Mouse (Mus musculus): ENCODE data around the gene Skap2. TPM values are rescaled to one million over a fixed set of nuclear protein-coding genes. Genes with fewer than 3 reads are reported as not detected.

The Skap2 gene
- polyA plus RNA-seq, 1 experiment, result 22.2 TPM

DNA sequence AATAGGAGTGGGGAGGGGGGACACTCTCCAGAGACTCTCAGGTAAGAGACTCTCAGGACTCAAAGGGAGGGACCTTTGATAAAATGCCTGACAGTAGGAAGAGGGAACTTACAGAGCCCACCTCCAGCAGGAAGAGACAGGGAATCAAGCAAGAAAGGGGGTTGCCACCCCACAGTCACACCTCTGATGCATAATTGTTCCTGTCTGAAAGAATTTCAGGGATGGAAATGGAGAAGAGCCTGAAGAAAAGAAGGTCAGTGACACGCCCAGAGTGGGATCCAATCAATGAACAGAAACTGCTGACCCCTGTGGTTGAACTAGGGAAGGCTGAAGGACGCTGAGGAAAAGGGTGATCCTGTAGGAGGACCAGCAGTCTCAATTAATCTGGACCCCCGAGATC lies 85.2 kb downstream of the Skap2 start:
- Histone ChIP-seq H3K4me3 (ENCODE audit: insufficient read depth, low read depth, low read length) (no peak overlapping the region), H3K4me1 (ENCODE audit: control insufficient read depth, insufficient read depth, low read length) (no peaks in the 10 kb centered on the region), H3K36me3 (ENCODE audit: control insufficient read depth, insufficient read depth, low read length) (no peaks in the 10 kb centered on the region), H3K27ac (ENCODE audit: insufficient read depth, low read depth, low read length) (no peak overlapping the region), H3K27me3 (replicated peaks; ENCODE audit: control insufficient read depth, insufficient read depth, low read length) (no peaks in the 10 kb centered on the region)
- TF ChIP-seq POLR2A (IDR thresholded peaks at IDR 0.05; ENCODE audit: low read depth, low read length) (no peak), CTCF (conservative IDR thresholded peaks at IDR 0.05; ENCODE audit: insufficient read depth, insufficient read length, low read depth, low read length) (no peak)
- 84% methylated on average over 3 of the region's 3 CpGs for WGBS
- no peak for DNase-seq

DNA sequence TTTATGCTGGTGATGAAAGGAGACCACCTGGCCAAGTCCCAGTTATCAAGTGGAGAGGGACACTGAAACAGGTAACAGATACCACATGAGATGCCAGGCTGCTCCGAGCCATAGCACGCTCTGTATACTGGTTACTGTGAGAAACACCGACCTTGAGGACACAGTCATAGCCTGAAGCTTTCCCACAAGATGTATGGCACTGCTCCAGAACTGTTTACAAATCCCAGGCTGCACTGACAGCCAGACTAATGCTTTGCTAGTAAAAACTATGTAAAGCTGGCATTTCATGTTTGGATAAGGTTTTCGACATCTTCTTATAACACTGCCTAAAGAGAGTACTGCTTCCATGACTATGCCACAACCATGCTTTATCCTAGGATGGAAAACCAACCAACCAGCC lies 90.5 kb downstream of the Skap2 start:
- no peak overlapping the region for H3K4me3 ChIP-seq (ENCODE audit: insufficient read depth, low read depth, low read length)
- DNase-seq, result no peak
- WGBS, result 82% methylated on average over 4 of the region's 4 CpGs
- no peaks in the 10 kb centered on the region for H3K27me3 ChIP-seq (replicated peaks; ENCODE audit: control insufficient read depth, insufficient read depth, low read length)
- H3K27ac ChIP-seq (ENCODE audit: insufficient read depth, low read depth, low read length), result no peak overlapping the region
- H3K36me3 ChIP-seq (ENCODE audit: control insufficient read depth, insufficient read depth, low read length), result no peaks in the 10 kb centered on the region
- H3K4me1 ChIP-seq (ENCODE audit: control insufficient read depth, insufficient read depth, low read length), result no peaks in the 10 kb centered on the region
- TF ChIP-seq POLR2A (IDR thresholded peaks at IDR 0.05; ENCODE audit: low read depth, low read length) (no peak), CTCF (conservative IDR thresholded peaks at IDR 0.05; ENCODE audit: insufficient read depth, insufficient read length, low read depth, low read length) (no peak)

DNA sequence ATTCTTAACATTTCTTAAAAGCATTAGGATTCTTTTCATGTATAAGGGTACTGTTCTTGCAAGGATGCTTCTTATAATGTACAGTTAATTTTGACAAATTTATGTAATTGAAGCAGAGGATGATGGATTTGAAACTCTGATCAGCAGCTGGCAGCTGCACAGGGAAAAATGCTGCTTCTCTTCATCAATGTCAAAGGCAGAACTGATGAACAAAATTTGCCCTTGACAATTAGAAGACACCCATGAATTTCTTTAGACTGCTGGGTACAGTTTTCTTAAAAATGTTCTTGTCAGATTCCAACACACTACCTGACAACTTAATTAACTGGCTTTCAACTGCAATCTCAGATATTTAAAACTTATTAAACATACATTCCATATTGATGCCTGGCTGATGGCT lies 103.9 kb downstream of the Skap2 start:
- no peaks in the 10 kb centered on the region for H3K36me3 ChIP-seq (ENCODE audit: control insufficient read depth, insufficient read depth, low read length)
- H3K27ac ChIP-seq (ENCODE audit: insufficient read depth, low read depth, low read length), result no peak overlapping the region
- DNase-seq, result no peak
- peaks cover 6% of the 10 kb centered on the region; the same call in 1 of the 2 replicates for H3K4me1 ChIP-seq (ENCODE audit: control insufficient read depth, insufficient read depth, low read length)
- no peak overlapping the region for H3K4me3 ChIP-seq (ENCODE audit: insufficient read depth, low read depth, low read length)
- no peak for TF ChIP-seq POLR2A (IDR thresholded peaks at IDR 0.05; ENCODE audit: low read depth, low read length)
- TF ChIP-seq CTCF (conservative IDR thresholded peaks at IDR 0.05; ENCODE audit: insufficient read depth, insufficient read length, low read depth, low read length), result no peak
- H3K27me3 ChIP-seq (replicated peaks; ENCODE audit: control insufficient read depth, insufficient read depth, low read length), result no peaks in the 10 kb centered on the region

DNA sequence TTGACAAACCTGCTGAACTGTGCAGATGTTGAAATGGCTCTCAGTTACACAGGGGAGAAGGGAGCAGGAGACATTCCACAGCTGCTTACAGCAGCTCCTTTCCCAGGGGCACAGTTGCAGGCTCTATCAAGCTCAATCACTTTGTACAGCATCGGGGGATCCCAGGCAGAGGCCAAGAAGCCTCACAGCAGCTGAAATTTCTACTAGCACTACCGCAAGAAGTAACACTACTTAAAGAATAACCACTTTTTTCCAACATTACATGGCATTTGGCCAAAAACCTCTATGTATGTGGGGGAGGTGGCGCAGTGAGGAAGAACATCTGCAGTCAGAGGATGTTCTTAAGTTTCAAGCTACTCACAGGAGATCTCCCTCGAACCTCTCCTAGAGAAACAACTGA lies 106.7 kb downstream of the Skap2 start:
- no peaks in the 10 kb centered on the region for H3K36me3 ChIP-seq (ENCODE audit: control insufficient read depth, insufficient read depth, low read length)
- H3K27ac ChIP-seq (ENCODE audit: insufficient read depth, low read depth, low read length), result no peak overlapping the region
- peaks cover 6% of the 10 kb centered on the region; the same call in 1 of the 2 replicates for H3K4me1 ChIP-seq (ENCODE audit: control insufficient read depth, insufficient read depth, low read length)
- no peak for TF ChIP-seq POLR2A (IDR thresholded peaks at IDR 0.05; ENCODE audit: low read depth, low read length)
- no peak for DNase-seq
- H3K4me3 ChIP-seq (ENCODE audit: insufficient read depth, low read depth, low read length), result no peak overlapping the region
- H3K27me3 ChIP-seq (replicated peaks; ENCODE audit: control insufficient read depth, insufficient read depth, low read length), result no peaks in the 10 kb centered on the region
- 38% methylated on average over 4 of the region's 4 CpGs for WGBS

DNA sequence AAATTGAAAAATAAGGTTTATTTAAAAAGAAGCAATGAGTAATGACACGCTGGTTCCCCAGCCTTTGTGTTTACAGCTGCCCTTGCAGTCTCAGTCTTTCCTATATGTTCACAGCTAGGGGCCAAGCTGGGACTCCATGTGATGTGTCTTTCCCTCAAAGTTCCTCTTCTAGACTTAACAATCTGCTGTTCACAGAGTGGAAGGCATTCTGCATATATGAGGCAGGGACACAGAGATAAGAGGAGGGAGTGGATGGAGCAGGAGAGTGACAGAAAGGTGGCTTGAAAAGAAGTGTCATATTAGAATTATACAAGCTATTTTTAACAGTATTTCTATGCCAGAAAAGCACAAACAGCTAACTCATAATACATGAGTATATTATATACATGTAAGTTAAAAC lies 110.8 kb downstream of the Skap2 start:
- H3K27me3 ChIP-seq (replicated peaks; ENCODE audit: control insufficient read depth, insufficient read depth, low read length), result no peaks in the 10 kb centered on the region
- no peak overlapping the region for H3K4me3 ChIP-seq (ENCODE audit: insufficient read depth, low read depth, low read length)
- no peak overlapping the region for H3K27ac ChIP-seq (ENCODE audit: insufficient read depth, low read depth, low read length)
- H3K36me3 ChIP-seq (ENCODE audit: control insufficient read depth, insufficient read depth, low read length), result no peaks in the 10 kb centered on the region
- no peak for TF ChIP-seq CTCF (conservative IDR thresholded peaks at IDR 0.05; ENCODE audit: insufficient read depth, insufficient read length, low read depth, low read length)
- TF ChIP-seq POLR2A (IDR thresholded peaks at IDR 0.05; ENCODE audit: low read depth, low read length), result no peak
- peaks cover 6% of the 10 kb centered on the region; the same call in 1 of the 2 replicates for H3K4me1 ChIP-seq (ENCODE audit: control insufficient read depth, insufficient read depth, low read length)
- DNase-seq, result no peak
- WGBS, result 91% methylated on average over 1 of the region's 1 CpGs

DNA sequence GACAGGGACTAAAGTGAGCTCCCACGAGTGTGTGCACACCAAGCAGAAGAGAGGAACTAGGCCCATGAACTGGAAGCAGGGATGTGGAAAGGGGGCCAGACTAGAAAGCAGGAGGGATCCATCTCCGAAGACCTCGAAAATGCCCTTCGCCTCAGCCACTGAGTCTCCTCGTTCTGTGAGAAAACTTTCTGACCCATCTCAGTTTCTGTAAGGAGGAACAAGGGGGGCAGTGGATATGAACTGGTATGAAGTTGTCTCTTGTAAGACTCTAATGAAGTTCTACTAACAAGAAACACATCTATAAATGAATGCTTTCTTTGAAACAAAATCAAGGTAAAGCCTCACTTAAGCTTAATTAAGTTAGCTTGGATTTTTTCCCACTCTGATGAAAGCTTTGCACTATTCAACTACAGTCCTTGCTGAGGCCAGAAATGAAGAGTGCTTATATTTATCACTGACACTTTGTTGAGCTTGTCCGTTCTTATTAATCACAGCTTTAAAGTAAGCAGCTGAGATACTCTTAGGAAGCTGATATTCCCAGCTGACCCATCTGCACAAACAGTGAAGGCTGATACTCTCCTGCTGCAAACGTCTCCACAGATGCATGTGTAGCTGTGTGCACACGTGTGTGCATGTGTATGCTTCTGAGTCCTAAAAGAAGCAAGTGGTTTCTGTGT lies 113.9 kb downstream of the Skap2 start:
- no peak overlapping the region for H3K27ac ChIP-seq (ENCODE audit: insufficient read depth, low read depth, low read length)
- 73% methylated on average over 8 of the region's 8 CpGs for WGBS
- TF ChIP-seq CTCF (conservative IDR thresholded peaks at IDR 0.05; ENCODE audit: insufficient read depth, insufficient read length, low read depth, low read length), result no peak
- TF ChIP-seq POLR2A (IDR thresholded peaks at IDR 0.05; ENCODE audit: low read depth, low read length), result no peak

DNA sequence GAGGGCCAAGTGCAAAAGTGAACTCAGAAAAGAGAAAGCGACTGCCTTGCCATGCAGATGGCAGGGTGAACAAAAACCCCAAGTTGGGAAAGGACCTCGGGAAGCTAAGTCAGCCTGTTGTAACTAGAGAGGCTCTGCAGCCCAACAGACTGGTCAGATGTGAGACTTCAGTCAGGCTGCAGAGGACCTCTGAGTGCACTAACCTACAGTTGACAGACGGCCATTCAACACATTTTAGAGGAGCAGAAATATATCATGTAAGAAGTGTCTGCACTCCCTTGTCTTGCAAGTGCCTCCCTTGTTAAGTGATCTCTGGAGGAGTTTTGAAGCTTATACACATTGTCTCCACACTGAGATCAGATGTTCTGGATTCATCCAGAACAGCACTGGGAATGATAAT lies 116.6 kb downstream of the Skap2 start:
- Histone ChIP-seq H3K27ac (ENCODE audit: insufficient read depth, low read depth, low read length) (no peak overlapping the region), H3K4me1 (ENCODE audit: control insufficient read depth, insufficient read depth, low read length) (no peaks in the 10 kb centered on the region), H3K27me3 (replicated peaks; ENCODE audit: control insufficient read depth, insufficient read depth, low read length) (no peaks in the 10 kb centered on the region), H3K36me3 (ENCODE audit: control insufficient read depth, insufficient read depth, low read length) (no peaks in the 10 kb centered on the region), H3K4me3 (ENCODE audit: insufficient read depth, low read depth, low read length) (no peak overlapping the region)
- 76% methylated on average over 3 of the region's 3 CpGs for WGBS
- TF ChIP-seq CTCF (conservative IDR thresholded peaks at IDR 0.05; ENCODE audit: insufficient read depth, insufficient read length, low read depth, low read length) (no peak), POLR2A (IDR thresholded peaks at IDR 0.05; ENCODE audit: low read depth, low read length) (no peak)
- no peak for DNase-seq

More for the DNA sequence above, 113.9 kb downstream of the Skap2 start:
- H3K27me3 ChIP-seq (replicated peaks; ENCODE audit: control insufficient read depth, insufficient read depth, low read length), result no peaks in the 10 kb centered on the region
- no peaks in the 10 kb centered on the region for H3K4me1 ChIP-seq (ENCODE audit: control insufficient read depth, insufficient read depth, low read length)
- H3K4me3 ChIP-seq (ENCODE audit: insufficient read depth, low read depth, low read length), result no peak overlapping the region
- no peaks in the 10 kb centered on the region for H3K36me3 ChIP-seq (ENCODE audit: control insufficient read depth, insufficient read depth, low read length)
- no peak for DNase-seq
